In the genomic region with DNA sequence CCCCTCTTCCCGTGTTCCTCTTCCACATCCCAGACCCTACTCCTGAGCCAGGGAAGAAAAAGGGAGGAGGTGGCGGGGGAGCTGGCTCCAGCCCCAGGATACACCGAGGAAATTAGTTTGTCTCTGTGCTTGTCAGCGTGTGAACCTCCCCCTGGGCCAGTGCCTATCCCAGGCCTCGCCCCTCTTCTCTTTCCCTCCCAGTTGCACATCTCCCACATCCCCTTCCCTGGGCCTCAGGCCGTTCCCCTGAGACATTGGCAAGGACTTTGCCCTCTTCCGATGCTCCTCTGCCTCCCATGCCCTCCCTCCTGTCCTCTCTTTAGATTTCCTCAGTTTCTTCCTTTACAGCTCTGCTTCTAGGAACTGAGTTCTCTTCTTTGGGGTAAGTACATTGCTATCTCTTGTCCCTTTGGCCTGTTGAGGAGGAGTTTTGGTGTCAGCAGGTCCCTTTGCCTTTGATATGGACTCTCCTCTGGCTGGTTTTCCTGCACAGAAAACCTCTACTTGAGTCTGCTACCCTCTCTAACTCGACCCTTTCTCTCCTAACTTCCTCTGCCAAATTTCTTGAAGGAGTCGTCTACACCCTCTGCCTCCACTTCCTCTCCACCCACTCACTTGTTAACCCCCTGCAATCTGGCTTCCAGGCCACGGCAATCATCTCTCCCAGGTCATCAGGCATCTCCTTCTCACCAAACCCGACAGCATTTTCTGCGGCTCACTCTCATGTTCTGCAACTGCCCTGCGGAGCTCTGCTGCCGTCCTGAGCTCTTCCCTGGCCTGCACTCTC, we compare ENCODE assay signal across 8 mouse cellular contexts. TPM values are rescaled to one million over a fixed set of nuclear protein-coding genes. Genes with fewer than 3 reads are reported as not detected.
DNase-seq lines count a peak whose midpoint lies in the region; ATAC-seq lines count a peak whose summit lies in the region.

No protein-coding gene starts in this region.

- intact Hi-C loops in heart, postnatal 36 days (cut with DNase I) = no loop called here

- H3K4me2 ChIP-seq in liver, embryonic 16.5 days (ENCODE audit: low read depth, low read length) = no peak overlapping the region

- 29% methylated on average over 14 of the region's 14 CpGs for WGBS in liver, embryonic 16.5 days (ENCODE audit: insufficient replicate concordance)

- no peak overlapping the region for H3K9ac ChIP-seq in liver, embryonic 16.5 days (ENCODE audit: low read depth, low read length)

- H3K4me3 ChIP-seq in liver, embryonic 16.5 days (ENCODE audit: low read depth, low read length) = no peak overlapping the region

- ATAC-seq in CD4-positive, CD25-positive, alpha-beta regulatory T cell, adult 4 months = peak; percentile 40
- no peak for ATAC-seq in liver, embryonic 16.5 days (ENCODE audit: low read depth)
- no peak for ATAC-seq in frontal cortex, adult (ENCODE audit: low TSS enrichment)

- H3K27me3 ChIP-seq in liver, embryonic 16.5 days (ENCODE audit: control insufficient read depth, insufficient read depth, low read depth, low read length) = peaks cover 29% of the 10 kb centered on the region

- peaks cover 14% of the 10 kb centered on the region for H3K4me1 ChIP-seq in liver, embryonic 16.5 days (ENCODE audit: control insufficient read depth, low read depth, low read length)

- DNase-seq in heart, adult 11 months = peak; percentile 95
- no peak for DNase-seq in heart, postnatal 36 days
- peak; percentile 43 for DNase-seq in heart, postnatal 4 days
- no peak for DNase-seq in embryo, embryonic 10.5 days (ENCODE audit: low spot score)
- no peak for DNase-seq in layer of hippocampus, adult 11-12 months (ENCODE audit: low spot score)

- H3K27ac ChIP-seq in liver, embryonic 16.5 days (ENCODE audit: low read length) = 0 out of 2 replicates have a peak overlapping the region, but pooled peaks have one; percentile 15

- H3K36me3 ChIP-seq in liver, embryonic 16.5 days (ENCODE audit: control insufficient read depth, insufficient read depth) = no peaks in the 10 kb centered on the region

- no peaks in the 10 kb centered on the region for H3K9me3 ChIP-seq in liver, embryonic 16.5 days (replicated peaks; ENCODE audit: control insufficient read depth, low read length)

RNA-seq across cellular contexts. Expression of a gene that starts 7.0 kb away (rescaled TPM):
- not detected for total RNA-seq in heart, postnatal 36 days (2021)
- polyA plus RNA-seq in CD4-positive, CD25-positive, alpha-beta regulatory T cell, adult 4 months (2017; shearing (Covaris generic)) = not detected
- not detected for total RNA-seq in heart, postnatal 4 days (2021)
- not detected in 2 replicates for polyA plus RNA-seq in liver, embryonic 16.5 days (2015; fragmentation: Nextera tagmentation; extraction: Ambion mirVana)

RNA-seq across cellular contexts. Expression of a gene that starts 7.1 kb away (rescaled TPM):
- 1 to 10 TPM in 1 of 2 experiments, under 1 TPM in 1; 0.51 to 1.2 TPM for total RNA-seq in heart, postnatal 36 days (2021)
- 10 to 100 TPM; 35.0 to 46.5 TPM for polyA plus RNA-seq in CD4-positive, CD25-positive, alpha-beta regulatory T cell, adult 4 months (2017; shearing (Covaris generic))
- 1 to 10 TPM; 2.1 to 2.7 TPM for total RNA-seq in heart, postnatal 4 days (2021)
- 0.39 and 0.61 TPM in 2 replicates for polyA plus RNA-seq in liver, embryonic 16.5 days (2015; fragmentation: Nextera tagmentation; extraction: Ambion mirVana)

RNA-seq across cellular contexts. Expression of a gene that starts 10.5 kb away (rescaled TPM):
- 10 to 100 TPM; 11.9 to 13.7 TPM for total RNA-seq in heart, postnatal 36 days (2021)
- polyA plus RNA-seq in CD4-positive, CD25-positive, alpha-beta regulatory T cell, adult 4 months (2017; shearing (Covaris generic)) = 100 to 1,000 TPM; 117 to 127 TPM
- 10 to 100 TPM; 11.0 to 11.2 TPM for total RNA-seq in heart, postnatal 4 days (2021)
- 12.2 and 14.8 TPM in 2 replicates for polyA plus RNA-seq in liver, embryonic 16.5 days (2015; fragmentation: Nextera tagmentation; extraction: Ambion mirVana)

RNA-seq across cellular contexts. Expression of a gene that starts 19.7 kb away (rescaled TPM):
- total RNA-seq in heart, postnatal 36 days (2021) = 1 to 10 TPM; 5.2 to 5.3 TPM
- polyA plus RNA-seq in CD4-positive, CD25-positive, alpha-beta regulatory T cell, adult 4 months (2017; shearing (Covaris generic)) = 10 to 100 TPM; 63.6 to 83.6 TPM
- 1 to 10 TPM; 8.3 to 8.4 TPM for total RNA-seq in heart, postnatal 4 days (2021)
- polyA plus RNA-seq in liver, embryonic 16.5 days (2015; fragmentation: Nextera tagmentation; extraction: Ambion mirVana) = 14.1 and 14.2 TPM in 2 replicates

RNA-seq across cellular contexts. Expression of a gene that starts 29.3 kb away (rescaled TPM):
- total RNA-seq in heart, postnatal 36 days (2021) = 100 to 1,000 TPM; 326 to 332 TPM
- 100 to 1,000 TPM; 835 to 936 TPM for polyA plus RNA-seq in CD4-positive, CD25-positive, alpha-beta regulatory T cell, adult 4 months (2017; shearing (Covaris generic))
- 100 to 1,000 TPM; 481 to 484 TPM for total RNA-seq in heart, postnatal 4 days (2021)
- 380 and 393 TPM in 2 replicates for polyA plus RNA-seq in liver, embryonic 16.5 days (2015; fragmentation: Nextera tagmentation; extraction: Ambion mirVana)

Comparison
In these comparisons a context has a peak if more than half of its experiments do, and no peak if none do; other contexts are left out.
1. DNase-seq: peak in heart, adult 11 months (single experiment) and heart, postnatal 4 days (single experiment); none in heart, postnatal 36 days (0 of 2), embryo, embryonic 10.5 days (single experiment) and layer of hippocampus, adult 11-12 months (single experiment).